Mouse (Mus musculus) neural tube, embryonic 14.5 days (tissue): ENCODE measurements around the gene Slc25a10. TPM values are rescaled to one million over a fixed set of nuclear protein-coding genes. Genes with fewer than 3 reads are reported as not detected.

Source experiments
- ATAC-seq: fragments of 200-750 bp; cut with Nextera tagmentation; 2 replicates; pipeline ENCODE4 v1.8.0; 2017; ENCODE audit warnings: low read depth, mild to moderate bottlenecking, moderate TSS enrichment, moderate library complexity
- H3K27ac ChIP-seq: fragments of 300-500 bp; sonication (generic); 2 replicates; pipeline ENCODE4 v1.5.1; 2014; ENCODE audit warnings: low read depth, mild to moderate bottlenecking, control low read depth, low read length, moderate library complexity, mixed read lengths
- H3K27me3 ChIP-seq: fragments of 300-500 bp; sonication (generic); 2 replicates; pipeline ENCODE4 v1.6.1; 2014; ENCODE audit warnings: low read length; ENCODE audit not compliant: control insufficient read depth, insufficient read depth
- H3K36me3 ChIP-seq: fragments of 300-500 bp; sonication (generic); 2 replicates; pipeline ENCODE4 v1.6.1; 2014; ENCODE audit warnings: low read length, mixed read lengths; ENCODE audit not compliant: control insufficient read depth, insufficient read depth
- H3K4me1 ChIP-seq: fragments of 300-500 bp; sonication (generic); 2 replicates; pipeline ENCODE4 v1.6.1; 2014; ENCODE audit warnings: low read length; ENCODE audit not compliant: control insufficient read depth, insufficient read depth
- H3K4me2 ChIP-seq: fragments of 300-500 bp; sonication (generic); 2 replicates; pipeline ENCODE4 v1.6.1; 2014; ENCODE audit warnings: mild to moderate bottlenecking, low read depth, low read length, control low read depth
- H3K4me3 ChIP-seq: fragments of 300-500 bp; sonication (generic); 2 replicates; pipeline ENCODE4 v1.5.1; 2014; ENCODE audit warnings: low read depth, low read length, control low read depth, mixed read lengths
- H3K9ac ChIP-seq: fragments of 300-500 bp; sonication (generic); replicated peaks from 2 replicates; pipeline ENCODE4 v1.6.1; 2014; ENCODE audit warnings: low read depth, mild to moderate bottlenecking, control low read depth, low read length, mixed read lengths
- H3K9me3 ChIP-seq: fragments of 300-500 bp; sonication (generic); 2 replicates; pipeline ENCODE4 v1.6.1; 2016; ENCODE audit warnings: low read length; ENCODE audit not compliant: control insufficient read depth
- WGBS: fragments of 180-500 bp; shearing (Covaris S2); extraction: QIAGEN DNeasy Blood & Tissue Kit; methylation state at CpG from one replicate; pipeline ENCODE4 v1.1.7; 2014; 5-methylcytosine and 5-hydroxymethylcytosine counted together
- polyA plus RNA-seq: library from polyadenylated mRNA; unstranded; fragments of >200 nt; fragmentation: Nextera tagmentation; extraction: Ambion mirVana; gene quantifications from 2 replicates; pipeline ENCODE4 v1.2.1, GENCODE M21; 2014

The Slc25a10 gene
- polyA plus RNA-seq, 1 experiment from 2014 or later: 24.7 TPM

DNA sequence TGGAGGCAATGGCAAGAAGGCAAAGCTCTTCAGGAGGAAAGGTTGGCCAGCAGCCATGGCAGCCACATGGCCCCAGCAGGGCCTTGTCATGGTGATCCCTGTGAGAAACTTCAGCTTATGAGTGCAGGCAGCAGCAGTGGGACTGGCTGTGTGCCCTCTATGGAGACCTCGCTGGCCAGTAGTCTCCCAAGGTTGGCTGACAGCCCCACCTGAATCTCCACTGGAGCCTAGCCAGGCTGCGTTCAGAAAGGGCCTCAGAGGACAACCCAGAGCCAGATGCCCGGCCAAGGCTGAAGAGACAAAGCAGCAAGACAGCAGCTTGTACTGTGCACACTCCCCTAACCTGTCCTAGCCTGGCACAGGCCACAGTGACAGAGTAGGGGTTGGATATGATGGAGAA lies 46.8 kb downstream of the Slc25a10 start:
- H3K36me3 ChIP-seq: peaks cover 20% of the 10 kb centered on the region
- no peak overlapping the region for H3K27ac ChIP-seq
- no peak overlapping the region for H3K4me2 ChIP-seq
- no peaks in the 10 kb centered on the region for H3K9me3 ChIP-seq
- no peak overlapping the region for H3K4me3 ChIP-seq
- peaks cover 12% of the 10 kb centered on the region for H3K4me1 ChIP-seq
- 75% methylated on average over 3 of the region's 3 CpGs for WGBS
- H3K27me3 ChIP-seq: no peaks in the 10 kb centered on the region
- no peak for ATAC-seq
- H3K9ac ChIP-seq: no peak overlapping the region

DNA sequence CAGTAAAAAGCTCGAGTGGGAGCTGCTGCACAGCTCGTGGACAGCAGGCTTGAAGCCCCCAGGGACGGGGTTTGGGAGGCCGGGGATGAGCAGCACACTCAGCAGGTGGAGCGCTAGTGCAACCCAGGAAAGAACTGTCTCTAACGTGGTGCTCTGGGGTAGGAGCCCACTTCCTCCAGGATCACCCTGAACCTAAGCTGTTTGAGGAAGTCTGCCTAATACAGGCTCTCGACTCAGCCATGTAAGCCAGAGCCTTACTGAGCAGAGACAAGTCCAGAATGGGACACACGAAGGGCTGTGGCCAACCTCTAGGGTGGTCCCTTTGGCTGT lies 47.3 kb downstream of the Slc25a10 start:
- Histone ChIP-seq H3K36me3 (peaks cover 23% of the 10 kb centered on the region), H3K4me3 (no peak overlapping the region), H3K4me2 (no peak overlapping the region), H3K4me1 (peaks cover 12% of the 10 kb centered on the region), H3K9ac (no peak overlapping the region), H3K27ac (peak overlapping the region; percentile 60), H3K9me3 (no peaks in the 10 kb centered on the region), H3K27me3 (no peaks in the 10 kb centered on the region)
- ATAC-seq: no peak
- WGBS: 57% methylated on average over 8 of the region's 8 CpGs

- H3K27me3 ChIP-seq: no peaks in the 10 kb centered on the region
- H3K27ac ChIP-seq: peak overlapping the region; percentile 66
- 26% methylated on average over 10 of the region's 10 CpGs for WGBS
- H3K9me3 ChIP-seq: no peaks in the 10 kb centered on the region
- no peak overlapping the region for H3K4me2 ChIP-seq
- peak; percentile 75 for ATAC-seq
- H3K4me1 ChIP-seq: peaks cover 12% of the 10 kb centered on the region
- peak overlapping the region; percentile 21; the same call in 1 of the 2 replicates for H3K9ac ChIP-seq
- H3K36me3 ChIP-seq: peaks cover 28% of the 10 kb centered on the region
- H3K4me3 ChIP-seq: no peak overlapping the region
These were observed 47.8 kb downstream of the Slc25a10 start for GRCm38 (mm10) chr11:120539285-120540014.

DNA sequence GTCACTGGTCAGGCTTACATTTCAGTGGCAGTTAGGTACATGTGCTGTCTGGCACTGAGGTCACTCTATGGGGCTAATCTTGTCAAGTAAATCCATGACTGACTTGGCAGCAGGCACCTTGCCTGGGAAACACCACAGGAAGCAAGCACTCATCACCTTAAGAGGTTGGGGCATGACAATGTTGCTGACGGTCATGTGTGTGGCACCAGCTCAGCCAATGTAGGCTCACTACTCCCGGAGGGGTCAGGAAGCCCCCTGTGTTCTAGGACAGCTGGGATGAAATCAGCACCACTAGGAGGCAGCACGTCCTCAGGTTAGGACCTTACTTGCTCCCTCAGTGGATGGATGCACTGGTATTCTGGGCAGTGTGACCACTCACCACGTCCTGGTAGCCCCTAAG lies 50.3 kb downstream of the Slc25a10 start:
- H3K9me3 ChIP-seq: no peaks in the 10 kb centered on the region
- H3K4me1 ChIP-seq: peaks cover 12% of the 10 kb centered on the region
- no peak overlapping the region for H3K9ac ChIP-seq
- H3K36me3 ChIP-seq: peaks cover 28% of the 10 kb centered on the region
- H3K4me2 ChIP-seq: no peak overlapping the region
- no peak overlapping the region for H3K27ac ChIP-seq
- ATAC-seq: no peak
- WGBS: 49% methylated on average over 4 of the region's 4 CpGs
- no peaks in the 10 kb centered on the region for H3K27me3 ChIP-seq
- no peak overlapping the region for H3K4me3 ChIP-seq

- Histone ChIP-seq H3K27me3 (no peaks in the 10 kb centered on the region), H3K4me2 (no peak overlapping the region), H3K27ac (no peak overlapping the region), H3K36me3 (peaks cover 28% of the 10 kb centered on the region), H3K4me1 (peaks cover 12% of the 10 kb centered on the region), H3K9ac (no peak overlapping the region), H3K9me3 (no peaks in the 10 kb centered on the region), H3K4me3 (no peak overlapping the region)
- 85% methylated on average over 6 of the region's 6 CpGs for WGBS
- ATAC-seq: no peak
These were observed 50.7 kb downstream of the Slc25a10 start for GRCm38 (mm10) chr11:120542376-120542775.

- Histone ChIP-seq H3K4me3 (no peak overlapping the region), H3K36me3 (peaks cover 28% of the 10 kb centered on the region), H3K9ac (no peak overlapping the region), H3K27ac (no peak overlapping the region), H3K27me3 (no peaks in the 10 kb centered on the region), H3K4me2 (no peak overlapping the region), H3K4me1 (peaks cover 17% of the 10 kb centered on the region), H3K9me3 (no peaks in the 10 kb centered on the region)
- WGBS: 91% methylated on average over 3 of the region's 3 CpGs
- no peak for ATAC-seq
These were observed 54.3 kb downstream of the Slc25a10 start for GRCm38 (mm10) chr11:120545964-120546363.

DNA sequence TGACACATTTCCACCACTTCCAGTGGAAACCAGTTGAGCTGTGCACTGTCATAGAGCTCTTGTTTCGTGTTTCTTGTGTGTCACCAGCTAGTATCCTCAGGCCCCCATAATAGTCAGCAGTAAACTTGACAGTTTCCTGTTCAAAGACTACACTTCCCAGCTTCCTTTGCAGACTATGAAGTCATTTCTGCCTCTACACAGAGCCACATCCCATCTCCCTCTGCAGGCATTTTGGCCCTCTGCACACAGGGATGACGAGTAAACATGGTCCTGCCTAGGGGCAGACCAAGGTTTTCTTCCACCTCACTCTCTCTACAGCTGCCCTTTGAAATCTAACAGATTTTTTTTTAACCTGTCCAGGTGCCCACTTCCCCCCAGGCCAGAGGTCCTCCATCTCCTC lies 55.8 kb downstream of the Slc25a10 start:
- H3K36me3 ChIP-seq: peaks cover 18% of the 10 kb centered on the region
- no peak for ATAC-seq
- H3K27me3 ChIP-seq: no peaks in the 10 kb centered on the region
- H3K27ac ChIP-seq: no peak overlapping the region
- 0 out of 2 replicates have a peak overlapping the region, but pooled peaks have one; percentile 93 for H3K4me2 ChIP-seq
- 0 out of 2 replicates have a peak overlapping the region, but pooled peaks have one; percentile 7 for H3K9ac ChIP-seq
- 70% methylated on average over 2 of the region's 2 CpGs for WGBS
- H3K4me1 ChIP-seq: peaks cover 17% of the 10 kb centered on the region
- H3K9me3 ChIP-seq: no peaks in the 10 kb centered on the region
- H3K4me3 ChIP-seq: no peak overlapping the region

GRCm38 (mm10) chr11:120548214-120548613 lies 56.6 kb downstream of the Slc25a10 start:
- Histone ChIP-seq H3K27me3 (no peaks in the 10 kb centered on the region), H3K4me1 (peaks cover 17% of the 10 kb centered on the region), H3K9ac (peak overlapping the region; percentile 96; the same call in 1 of the 2 replicates), H3K9me3 (no peaks in the 10 kb centered on the region), H3K36me3 (peaks cover 10% of the 10 kb centered on the region), H3K27ac (no peak overlapping the region), H3K4me3 (peak overlapping the region; percentile 96), H3K4me2 (peak overlapping the region; percentile 93)
- no peak for ATAC-seq
- 83% methylated on average over 3 of the region's 3 CpGs for WGBS

- peaks cover 6% of the 10 kb centered on the region for H3K36me3 ChIP-seq
- no peaks in the 10 kb centered on the region for H3K27me3 ChIP-seq
- peak overlapping the region; percentile 93 for H3K4me2 ChIP-seq
- H3K4me3 ChIP-seq: peak overlapping the region; percentile 96
- peak overlapping the region; percentile 96 for H3K9ac ChIP-seq
- ATAC-seq: no peak
- peak overlapping the region; percentile 86 for H3K27ac ChIP-seq
- H3K4me1 ChIP-seq: peaks cover 17% of the 10 kb centered on the region
- no peaks in the 10 kb centered on the region for H3K9me3 ChIP-seq
- 30% methylated on average over 7 of the region's 7 CpGs for WGBS
These were observed 57.1 kb downstream of the Slc25a10 start for GRCm38 (mm10) chr11:120548786-120549167.
